Mouse (Mus musculus) ovary, postnatal 14 days (tissue): Measurements from ENCODE around the gene Ip6k3.

ENCODE experiments used
- DNase-seq: peaks from one replicate; pipeline ENCODE4 v3.0.0; 2022; ENCODE audit warnings: low spot score

Gene Ip6k3

DNA sequence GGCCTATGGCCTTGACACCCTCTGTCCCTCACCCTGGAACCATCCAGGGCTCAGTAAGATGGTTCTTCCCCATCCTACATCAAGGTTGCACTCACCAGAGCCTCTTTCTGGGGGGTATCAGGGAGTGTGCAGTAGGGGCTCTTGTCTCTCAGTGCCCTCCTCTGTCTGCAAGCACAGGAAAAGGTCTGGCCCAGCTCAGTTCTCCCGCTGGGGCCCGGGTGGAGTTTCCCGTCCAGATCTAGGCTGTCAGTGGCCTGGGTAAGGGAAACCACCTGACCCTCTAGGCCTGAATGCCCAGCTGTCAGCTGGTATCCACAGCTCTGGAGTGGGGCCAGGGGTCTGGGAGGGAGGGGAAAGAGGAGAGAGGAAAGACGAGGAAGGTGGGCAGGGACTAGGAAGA lies at the start of gene Ip6k3:
TSS of gene Ip6k3 (minus strand) at position 251 of the 400 bp plus-strand sequence.
- DNase-seq: no peak

DNA sequence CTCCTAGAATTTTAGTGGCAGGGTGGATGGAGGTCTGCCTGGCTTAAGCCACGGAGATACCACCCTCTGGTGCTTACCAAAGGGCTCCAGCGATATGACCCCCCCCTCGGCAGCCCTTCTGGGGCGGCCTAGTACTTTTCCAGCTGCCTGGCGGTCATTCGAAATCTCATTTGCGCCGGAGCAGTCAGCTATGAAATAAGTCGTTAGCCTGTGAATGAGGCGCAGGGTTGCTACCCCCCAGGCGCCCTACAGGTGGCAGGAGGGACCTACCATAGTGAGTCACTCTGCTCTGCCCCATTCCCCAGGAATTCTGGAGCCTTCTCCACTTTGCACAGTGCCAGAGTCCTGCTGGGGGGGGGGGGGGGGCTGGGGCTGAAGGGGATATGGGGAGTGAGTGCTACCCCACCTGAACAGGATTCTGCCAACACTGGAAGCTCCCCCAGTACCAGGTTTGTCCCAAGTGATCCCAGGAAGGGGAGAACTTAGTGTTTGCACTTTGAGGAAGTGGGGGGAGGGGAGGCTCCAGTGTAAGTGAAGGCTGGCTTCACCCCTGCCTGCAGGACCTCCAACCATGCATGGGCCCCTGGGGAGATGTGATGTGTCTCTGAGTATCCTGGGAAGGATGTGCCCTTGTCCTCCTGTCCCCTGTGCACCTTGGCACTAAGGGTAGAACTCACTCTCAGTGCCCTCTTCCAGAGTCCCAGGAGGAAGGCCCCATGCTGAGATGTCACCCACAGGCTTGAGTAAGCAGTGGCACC lies 45.4 kb upstream of the Ip6k3 start:
- DNase-seq: peak; percentile 65

DNA sequence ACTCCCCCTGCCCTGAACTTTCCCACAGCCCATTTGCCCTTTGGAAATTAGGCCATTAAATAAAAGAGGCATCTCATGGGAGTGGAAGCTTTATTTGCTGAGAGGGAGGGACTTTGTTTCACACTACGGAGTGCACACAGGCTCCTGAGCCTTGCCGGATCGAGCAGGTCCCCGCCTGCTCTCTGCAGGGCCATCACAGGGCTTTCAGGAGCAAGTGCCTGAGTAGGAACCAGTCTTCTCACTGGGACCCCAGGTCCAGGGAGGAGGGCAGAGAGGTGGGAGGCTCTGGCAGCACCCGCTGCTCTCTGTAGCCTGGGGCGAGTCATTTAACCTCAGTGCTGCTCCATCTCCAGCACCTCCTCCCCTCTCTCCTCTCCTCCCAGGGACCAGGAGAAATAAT lies 44.4 kb upstream of the Ip6k3 start:
- no peak for DNase-seq

DNA sequence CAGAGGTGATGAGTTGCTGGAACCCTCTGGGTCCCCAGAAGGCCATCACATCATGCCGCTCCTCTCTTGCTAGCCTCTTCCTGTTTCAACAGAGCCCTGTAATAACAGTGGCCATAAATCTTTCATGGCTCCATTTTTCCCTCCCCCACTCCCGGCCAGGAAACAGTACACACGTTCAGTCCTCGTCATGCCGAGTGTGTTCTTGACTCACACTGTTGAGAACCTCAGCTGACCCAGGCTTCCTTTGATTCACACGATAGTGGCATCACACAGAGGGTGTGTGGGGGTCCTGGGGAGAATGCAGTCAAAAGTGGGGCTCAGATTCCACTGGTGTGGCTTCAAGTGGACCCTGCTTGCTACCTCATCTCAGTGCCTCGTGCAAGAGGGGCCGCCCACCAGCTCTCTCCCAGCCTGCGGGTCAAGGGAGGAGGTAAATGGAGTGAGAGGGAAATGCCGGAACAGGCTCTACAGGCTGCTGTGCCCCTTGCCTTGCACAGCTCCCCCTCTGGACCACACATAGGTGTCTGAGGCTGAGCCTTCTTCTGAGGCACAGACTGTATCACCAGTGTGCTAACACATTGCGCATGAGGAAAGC lies 39.6 kb upstream of the Ip6k3 start:
- no peak for DNase-seq

DNA sequence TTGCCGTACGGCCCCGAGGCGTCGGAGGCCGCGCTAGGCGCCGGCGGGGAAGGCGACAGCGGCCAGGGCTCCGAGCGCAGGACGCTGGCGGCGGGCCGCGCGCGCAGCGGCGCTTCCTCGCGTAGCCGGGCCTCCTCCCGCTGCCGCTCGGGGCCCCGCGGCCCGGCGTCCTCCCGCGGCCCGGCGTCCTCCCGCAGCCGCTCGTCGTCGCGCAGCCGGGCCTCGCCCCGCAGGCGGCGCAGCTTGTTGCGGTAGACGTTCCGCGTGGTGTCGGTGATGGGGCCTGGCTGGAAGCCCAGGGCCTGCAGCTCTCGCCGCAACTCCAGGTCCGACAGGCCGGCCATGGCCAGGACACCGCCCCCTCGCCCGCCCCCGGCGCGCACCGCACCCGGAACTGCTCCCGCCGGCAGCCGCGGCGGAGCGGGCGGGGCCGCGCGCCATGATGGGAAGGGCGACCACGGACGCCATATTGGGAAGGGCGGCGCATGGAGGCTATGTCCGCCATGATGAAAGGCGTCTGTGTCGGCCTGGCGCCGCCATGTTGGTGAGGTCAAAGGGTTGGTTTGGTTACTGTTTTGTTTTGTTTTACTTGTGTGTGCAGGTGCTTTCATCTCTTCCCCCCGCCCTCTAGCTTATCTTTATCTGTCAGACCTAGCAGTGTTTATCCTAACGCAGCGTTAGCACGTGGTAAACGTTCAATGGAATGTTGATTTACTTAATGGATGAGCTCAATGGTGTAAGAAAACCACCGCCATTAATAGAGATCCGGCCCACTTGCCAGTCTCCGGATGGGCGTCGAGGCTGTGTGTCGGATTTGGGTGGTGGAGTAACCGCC lies 36.7 kb upstream of the Ip6k3 start, which contains the start of gene Lemd2:
TSS of gene Lemd2 (minus strand) at position 395 of the 835 bp plus-strand sequence.
- peak; percentile 94 for DNase-seq

DNA sequence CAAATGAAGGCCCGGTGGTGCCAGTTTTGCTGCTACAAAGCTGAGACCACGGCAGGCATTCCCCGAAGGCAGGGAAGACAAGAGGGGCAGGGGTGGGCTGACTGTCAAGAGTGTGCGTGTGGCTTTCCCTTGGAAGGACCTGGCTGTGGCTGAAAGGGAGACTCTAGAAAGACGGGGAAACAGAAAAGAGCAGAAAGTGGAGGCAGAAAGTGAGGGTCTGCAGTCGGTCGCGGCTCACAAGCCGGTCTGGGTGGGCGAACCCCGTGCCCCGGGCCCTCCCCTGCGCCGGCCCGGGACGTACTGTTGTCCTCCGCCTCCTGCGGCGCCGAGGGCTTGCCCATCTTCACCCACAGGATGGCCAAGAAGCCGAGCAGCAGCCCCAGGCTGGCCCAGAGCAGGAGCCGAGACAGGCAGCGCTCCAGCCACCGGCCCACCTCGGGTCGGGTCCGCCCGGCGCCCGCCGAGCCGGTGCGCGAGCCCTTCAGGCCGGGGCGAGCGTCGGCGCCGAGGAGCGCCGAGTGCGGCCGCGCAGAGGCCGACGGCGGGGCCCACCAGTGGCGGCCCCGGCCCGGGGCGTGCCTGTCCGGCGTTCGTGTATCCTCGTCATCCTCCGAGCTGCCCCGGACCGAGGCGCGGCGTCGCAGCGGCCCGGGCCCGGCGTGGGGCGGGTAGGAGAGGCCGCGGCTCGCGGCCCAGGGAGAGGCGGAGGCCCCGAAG lies 35.9 kb upstream of the Ip6k3 start:
- DNase-seq: peak; percentile 36

DNA sequence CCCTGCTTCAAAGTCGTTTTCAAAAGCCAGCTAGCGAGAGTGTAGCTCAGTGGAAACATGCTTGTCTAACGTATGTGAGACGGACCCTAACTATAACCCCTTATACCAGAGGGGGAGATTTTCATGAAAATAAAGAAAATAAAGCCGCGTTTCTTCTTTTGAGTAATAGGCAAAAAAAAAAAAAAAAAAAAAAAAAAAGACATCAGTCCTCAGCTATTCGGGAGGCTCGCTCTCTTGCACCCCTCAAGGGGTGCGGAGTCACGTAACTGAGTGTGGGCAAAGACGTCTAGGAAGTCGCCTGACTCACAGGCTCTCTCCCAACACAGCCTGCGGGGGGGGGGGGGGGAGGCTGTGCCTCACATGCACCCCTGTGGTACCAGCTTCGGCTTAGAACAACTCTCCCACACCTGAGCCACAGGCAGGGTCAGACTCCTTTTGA lies 35.3 kb upstream of the Ip6k3 start:
- DNase-seq: no peak

DNA sequence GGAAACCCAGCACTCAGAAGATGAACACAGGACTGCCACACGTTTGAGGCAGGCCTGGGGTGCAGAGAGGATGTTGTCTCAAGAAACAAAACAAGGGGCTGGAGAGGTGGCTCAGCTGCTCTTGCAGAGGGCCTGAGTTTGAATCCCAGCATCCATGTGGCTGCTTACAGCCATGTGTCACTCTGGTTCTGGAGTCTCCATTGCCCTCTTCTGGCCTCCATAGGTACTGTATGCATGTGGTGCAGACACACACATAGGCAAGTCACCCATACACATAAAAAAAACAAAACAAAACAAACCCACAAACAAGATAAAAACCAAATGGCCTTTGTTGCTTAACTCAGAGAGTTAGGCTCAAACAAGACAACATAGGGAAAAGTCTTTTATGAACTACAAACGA lies 34.4 kb upstream of the Ip6k3 start:
- DNase-seq: no peak

DNA sequence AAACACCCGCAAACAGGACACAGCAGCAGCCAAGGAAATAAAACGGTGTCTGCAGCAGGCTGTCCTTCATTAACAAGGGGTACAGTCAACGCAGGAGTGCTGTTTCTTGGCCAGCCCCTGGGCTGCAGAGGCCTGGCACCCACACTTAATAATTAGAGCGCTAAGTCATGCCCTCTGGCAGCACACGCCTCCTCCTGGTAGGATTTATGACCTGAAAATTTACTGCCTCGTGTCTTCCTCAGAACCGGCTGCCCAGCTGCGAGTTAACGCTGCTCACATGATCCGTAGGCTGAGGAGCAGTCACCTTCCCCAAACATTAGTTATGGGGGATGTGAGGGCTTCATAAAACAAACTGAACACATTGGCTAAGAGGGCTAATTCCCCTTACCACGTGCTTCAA lies 33.2 kb upstream of the Ip6k3 start:
- DNase-seq: no peak

DNA sequence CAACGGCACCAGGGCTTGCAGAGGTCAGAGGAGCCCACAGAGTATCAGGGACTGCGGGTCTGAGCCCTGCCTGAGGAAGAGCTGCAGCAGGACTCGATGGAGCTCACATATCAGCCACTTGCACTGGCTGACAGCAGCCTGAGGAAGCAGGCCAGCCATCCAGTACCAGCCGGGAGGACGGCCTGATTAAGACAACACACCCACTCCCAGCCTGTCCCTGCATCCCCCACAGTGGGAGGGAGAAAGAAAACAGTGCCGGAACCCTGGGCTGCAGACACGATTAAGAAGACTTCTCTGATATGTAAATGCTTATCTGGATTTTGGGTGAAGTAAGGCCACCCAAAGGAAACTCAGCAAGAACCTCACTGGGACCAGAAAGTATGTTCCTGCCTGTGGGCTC lies 32.3 kb upstream of the Ip6k3 start:
- DNase-seq: no peak

DNA sequence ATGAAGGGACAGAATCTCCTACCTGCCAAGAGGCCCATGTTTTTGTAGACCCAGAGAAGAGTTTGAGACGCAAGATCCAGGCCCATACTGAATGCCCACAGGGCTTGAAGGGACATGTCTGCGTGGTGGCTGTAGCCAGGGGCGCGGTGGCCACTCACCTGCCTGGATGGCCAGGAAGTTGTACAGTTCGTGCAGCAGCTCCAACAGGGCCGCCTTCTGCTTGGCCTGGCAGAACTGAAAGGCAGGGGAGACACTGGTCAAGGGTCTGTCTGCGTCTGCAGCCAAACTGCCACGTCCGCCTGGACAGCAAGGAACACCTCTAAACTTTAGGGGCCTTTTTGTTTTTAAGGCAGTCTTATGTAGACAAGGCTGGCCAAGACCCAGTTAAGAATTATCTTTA lies 31.6 kb upstream of the Ip6k3 start:
- no peak for DNase-seq

DNA sequence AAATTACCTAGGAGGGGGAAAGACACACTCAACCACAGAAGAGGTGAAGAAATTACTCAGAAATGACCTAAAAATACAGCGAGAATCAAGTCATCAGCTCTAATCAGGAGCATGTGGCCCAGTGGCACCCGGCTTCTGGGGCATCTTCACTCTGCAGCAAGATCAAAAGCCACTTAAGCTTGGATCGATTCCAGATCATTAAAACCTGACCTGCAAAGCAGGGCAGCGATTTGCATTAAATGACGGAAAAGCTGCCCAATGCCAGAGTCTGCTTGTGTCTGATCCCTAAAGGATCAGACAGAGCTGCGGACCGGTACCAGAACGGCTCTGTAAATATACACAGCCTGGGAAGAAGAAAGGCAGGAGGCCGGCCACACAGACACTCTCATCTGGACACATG lies 28.6 kb upstream of the Ip6k3 start:
- no peak for DNase-seq

DNA sequence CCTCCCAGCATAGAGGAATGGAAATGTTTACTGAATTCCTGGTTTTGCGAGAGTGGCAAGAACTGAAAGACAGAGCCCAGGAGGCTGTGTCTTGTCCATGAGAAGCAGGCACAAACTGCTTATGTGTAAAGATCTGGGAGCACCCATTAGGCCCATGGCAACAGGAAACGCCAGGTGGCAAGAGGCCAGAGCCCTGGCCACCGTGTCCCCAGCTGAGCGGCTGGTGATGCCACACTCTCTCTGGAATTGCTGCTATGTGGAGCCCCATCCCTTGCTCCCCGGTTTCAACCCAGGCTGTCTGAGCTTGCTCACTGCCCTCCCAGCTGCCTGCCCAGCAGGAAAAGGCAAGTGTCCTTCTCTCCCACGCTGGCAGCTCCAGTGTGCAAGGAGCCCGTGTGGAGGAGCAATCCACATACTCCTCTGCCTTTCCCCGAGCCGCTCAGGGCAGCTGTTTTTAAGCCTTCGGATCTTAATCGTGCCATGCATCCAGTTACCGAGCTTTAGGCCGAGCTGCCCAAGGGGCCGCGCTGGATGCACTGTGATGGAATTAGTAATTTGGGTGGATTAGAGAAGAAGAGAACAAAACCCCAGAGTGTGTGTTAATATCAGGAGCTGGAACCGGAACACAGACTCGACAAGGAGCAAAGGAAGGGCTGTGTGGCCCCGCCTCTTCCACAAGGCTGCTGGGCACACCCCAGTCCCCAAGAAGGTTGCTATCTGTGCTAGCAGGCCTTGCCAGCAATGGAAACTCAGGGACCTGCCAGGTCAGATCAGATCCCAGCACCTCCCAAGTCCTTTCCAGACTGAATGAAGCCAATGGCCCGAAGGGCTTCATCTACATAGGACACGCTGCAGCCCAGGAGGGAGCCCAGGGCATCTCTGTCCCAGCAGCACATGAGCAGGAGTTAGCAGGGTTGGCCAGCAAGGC lies 26.9 kb upstream of the Ip6k3 start:
- no peak for DNase-seq

DNA sequence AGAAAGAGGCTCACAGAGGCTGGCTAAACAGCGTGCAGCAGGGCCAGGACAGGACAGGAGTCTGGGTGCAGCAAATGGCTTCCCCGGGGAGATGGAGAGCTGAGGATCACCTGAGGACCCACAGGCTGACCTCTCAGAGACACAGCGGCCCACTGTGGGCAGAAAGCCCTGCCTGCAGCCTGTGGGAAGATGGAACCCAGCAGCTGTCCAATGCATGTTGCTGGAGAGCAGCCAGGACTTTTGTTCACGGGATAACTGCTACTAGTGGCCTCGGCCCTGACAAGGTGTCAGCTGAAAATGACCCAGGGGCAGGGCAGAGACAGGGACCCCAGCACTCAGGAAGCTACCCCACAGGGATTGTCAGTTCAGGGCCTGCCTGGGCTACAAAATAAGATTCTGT lies 24.2 kb upstream of the Ip6k3 start:
- no peak for DNase-seq

DNA sequence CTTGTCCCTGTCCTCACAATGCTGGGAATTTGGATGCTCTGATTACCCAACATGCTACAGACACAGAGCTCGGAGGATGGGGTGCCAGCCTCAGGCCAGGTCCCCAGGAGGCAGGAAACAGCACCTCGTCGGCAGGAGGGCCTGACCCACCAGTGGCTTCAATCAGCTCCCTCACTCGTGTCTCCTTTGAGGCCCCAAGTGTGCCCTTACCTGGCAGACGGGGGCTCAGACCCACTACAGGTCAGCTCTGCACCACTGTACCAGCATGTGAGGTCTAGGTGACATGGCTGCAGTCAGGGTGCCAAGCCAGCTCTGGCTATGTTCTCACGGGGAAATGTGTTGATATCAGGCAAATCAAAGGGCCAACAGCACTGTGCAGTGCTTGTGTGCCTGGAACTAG lies 23.6 kb upstream of the Ip6k3 start:
- no peak for DNase-seq

DNA sequence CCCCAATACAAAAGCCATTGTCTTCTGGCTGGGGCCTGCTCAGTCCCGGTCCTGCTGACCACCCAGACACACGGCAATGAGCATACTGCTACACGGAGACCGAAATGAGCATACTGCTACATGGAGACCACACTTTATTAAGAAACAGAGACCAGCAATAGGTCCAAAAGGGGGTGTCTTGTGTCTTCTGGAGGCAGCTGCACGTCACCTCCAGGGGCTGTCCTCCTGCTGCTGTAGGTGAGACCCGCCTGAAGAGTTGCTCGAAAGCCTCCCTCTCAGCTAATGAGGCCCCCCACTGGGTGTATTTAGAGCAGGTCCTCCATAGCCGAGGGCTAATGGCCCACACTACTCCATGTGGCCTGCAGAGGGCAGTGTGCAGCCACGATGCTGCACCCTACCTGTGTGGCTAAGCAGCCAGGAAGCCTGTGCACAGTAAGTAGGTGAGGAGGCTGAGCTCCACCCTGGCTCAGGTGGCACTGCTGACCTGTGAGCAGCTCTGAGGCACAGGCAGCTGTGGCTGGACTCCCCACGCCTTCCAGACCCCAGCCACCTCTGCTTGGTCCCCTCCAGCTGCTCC lies 22.1 kb upstream of the Ip6k3 start:
- peak; percentile 51 for DNase-seq

DNA sequence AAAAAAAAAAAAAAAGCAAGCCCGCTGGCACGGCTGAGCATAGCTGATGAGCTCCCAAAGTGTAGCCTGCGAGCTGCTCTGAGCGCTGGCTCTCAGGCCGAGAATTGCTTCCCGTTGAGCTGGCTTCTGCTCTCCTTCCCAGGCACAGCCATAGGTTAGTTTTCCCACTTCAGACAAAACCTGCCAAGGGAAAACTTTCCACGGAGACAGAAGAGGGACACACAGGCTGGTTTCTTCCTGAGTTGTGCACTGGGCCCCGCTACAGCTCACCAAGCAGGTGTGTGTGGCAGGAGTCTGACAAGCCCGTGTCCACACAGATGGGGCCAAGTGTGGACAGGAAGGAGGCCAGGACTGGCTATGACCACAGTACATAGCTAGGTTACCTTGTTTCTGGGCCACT lies 21.3 kb upstream of the Ip6k3 start:
- no peak for DNase-seq

DNA sequence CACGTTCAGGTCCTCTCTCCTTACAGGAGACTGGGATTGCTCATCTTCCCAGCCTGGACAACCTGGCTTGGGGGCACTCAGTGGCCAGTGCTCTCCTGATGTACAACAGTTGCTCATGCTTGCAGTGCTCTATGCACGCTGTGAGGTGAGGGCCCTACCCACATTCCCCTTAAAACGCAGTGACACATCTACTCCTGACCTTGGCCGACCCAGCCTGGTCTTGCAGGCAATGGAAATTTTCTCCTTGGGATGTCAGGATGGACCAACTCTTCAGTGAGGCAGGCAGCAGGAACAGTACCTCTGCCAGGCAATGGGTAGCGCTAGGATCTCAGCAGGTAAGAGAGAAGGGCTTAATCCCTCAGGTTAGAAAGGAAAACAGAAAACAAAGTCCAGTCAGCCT lies 19.5 kb upstream of the Ip6k3 start:
- DNase-seq: no peak

DNA sequence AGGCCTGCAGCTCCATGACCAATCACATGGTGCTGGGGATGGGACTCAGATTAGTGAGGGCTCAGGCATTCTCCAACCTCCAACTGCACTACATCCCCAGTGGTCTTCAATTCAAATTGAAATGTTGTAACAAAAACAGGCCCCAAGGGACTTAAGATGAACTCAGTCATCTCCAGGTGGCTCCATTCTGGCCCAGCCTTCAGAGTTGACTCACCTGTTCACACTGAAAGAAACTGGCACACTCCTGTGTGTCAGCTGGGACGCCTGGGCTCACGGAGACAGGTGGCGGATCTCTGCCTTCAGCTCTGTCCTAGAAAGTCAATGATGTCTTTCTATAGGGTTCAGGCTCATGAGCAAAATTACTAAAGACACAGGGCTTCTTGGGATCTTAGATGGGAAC lies 18.5 kb upstream of the Ip6k3 start:
- no peak for DNase-seq

DNA sequence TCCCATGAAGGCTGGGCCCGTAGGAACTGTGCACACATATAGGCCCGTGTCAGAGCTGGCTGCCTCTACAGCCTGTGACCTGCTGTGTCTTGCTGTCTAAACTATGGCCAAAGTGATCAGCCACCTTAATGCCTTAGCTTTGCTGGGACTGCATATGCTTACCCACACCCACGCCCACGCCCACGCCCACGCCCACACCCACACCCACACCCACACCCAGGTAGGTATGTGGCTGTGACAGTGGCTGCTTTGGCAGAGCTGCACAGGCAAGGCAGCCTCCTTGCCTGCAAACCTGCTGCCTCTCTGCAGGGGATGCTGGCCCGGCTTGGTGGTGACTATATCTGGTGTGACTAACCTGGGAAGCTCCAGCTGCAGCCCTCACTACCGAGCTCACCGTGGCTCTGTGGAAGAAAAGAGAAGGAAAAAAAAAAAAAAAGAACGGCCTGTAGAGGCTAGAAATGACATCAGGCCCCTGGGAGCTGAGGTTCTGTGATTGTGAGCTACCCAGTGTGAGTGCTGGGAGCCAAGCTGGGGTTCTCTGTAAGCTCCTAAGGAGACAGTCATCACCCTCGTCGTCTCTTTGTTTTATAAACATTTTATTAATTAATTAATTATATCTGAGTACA lies 16.2 kb upstream of the Ip6k3 start:
- no peak for DNase-seq
